Mouse (Mus musculus) embryonic stem cell, embryonic (primary cell): ENCODE results near the gene Siglec1.

Experiments used
- CTCF ChIA-PET, 4 experiments: fragments of 300-600 bp in 2 of 4; fragments of 350-600 bp in 2 of 4; sonication (Branson Sonifier 250); formaldehyde crosslinking; loops; one replicate each; lab custom pipeline; 2022; ENCODE audit warnings: inconsistent platforms in 2 of 4; lab: Charles Lee
- POLR2A ChIA-PET, 4 experiments: fragments of 300-600 bp in 2 of 4; fragments of 350-600 bp in 2 of 4; sonication (Branson Sonifier 250); formaldehyde crosslinking; loops; one replicate each; lab custom pipeline; 2022; ENCODE audit warnings: antibody characterized with exemption in 4 of 4, inconsistent platforms in 1 of 4; lab: Charles Lee

Siglec1 gene

DNA sequence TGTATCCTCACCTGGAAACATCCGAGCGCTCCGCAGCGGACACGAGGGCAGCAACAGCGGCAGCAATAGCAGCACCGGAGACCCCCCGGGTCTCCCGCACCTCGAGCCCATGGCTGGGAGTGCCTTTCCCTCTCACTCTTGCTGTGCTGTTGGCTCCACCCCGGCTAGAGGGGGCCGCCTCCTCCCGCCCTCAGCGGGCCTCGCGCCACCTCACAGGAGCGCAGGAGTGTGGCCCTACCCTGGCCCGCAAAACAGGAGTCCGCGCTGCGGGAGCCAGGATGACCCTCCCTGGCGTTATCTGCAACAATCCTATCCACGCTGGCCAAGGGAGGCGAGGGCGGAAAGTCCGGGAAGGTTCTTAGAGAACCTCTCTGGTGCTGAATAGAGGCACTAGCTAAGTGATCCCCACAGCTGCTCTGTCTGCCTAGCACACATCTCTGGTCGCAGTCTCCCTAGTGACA is 23.1 kb downstream of the Siglec1 start, which contains the start of gene Adam33:
Gene Adam33, minus strand, starts transcription at position 411 of the 461 bp plus-strand sequence.
- CTCF ChIA-PET, result interaction anchor here in 3 of 4 experiments (0.6 to 1.1 kb wide), 4 partner anchors 8 to 284 kb away, joined by 3 to 8 read pairs (median 4); no protein-coding TSS in a partner anchor
- POLR2A ChIA-PET, result interaction anchor here in 1 of 4 experiments (1.1 kb wide), 1 partner anchor 33 kb away, joined by 3 read pairs; no protein-coding TSS in a partner anchor

DNA sequence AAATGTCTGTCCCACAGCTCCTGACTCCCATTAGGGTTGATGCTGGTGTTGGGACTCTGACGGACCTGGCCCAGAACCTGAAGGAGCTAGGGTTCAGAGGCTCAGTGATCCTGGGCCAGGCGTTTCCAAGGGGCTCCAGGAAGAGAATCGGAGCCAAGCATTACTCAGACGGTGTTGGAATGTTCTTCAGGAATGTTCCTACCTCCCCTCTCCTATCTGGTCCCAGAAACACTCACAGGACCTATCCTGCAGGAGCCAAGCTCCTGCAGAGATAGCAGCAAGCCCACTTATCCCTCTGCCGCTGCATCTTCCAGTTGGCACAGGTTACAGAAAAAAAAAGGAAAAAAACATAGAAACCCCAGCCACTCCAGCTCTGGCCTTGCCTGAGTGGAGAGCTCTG is 25.0 kb downstream of the Siglec1 start:
- ChIA-PET POLR2A (interaction anchor here in 2 of 4 experiments (0.7 to 1.0 kb wide), 2 partner anchors 15 to 457 kb away, joined by 3 read pairs; no protein-coding TSS in a partner anchor), CTCF (interaction anchor here in 1 of 4 experiments (0.6 kb wide), 1 partner anchor 356 kb away, joined by 5 read pairs; no protein-coding TSS in a partner anchor)

DNA sequence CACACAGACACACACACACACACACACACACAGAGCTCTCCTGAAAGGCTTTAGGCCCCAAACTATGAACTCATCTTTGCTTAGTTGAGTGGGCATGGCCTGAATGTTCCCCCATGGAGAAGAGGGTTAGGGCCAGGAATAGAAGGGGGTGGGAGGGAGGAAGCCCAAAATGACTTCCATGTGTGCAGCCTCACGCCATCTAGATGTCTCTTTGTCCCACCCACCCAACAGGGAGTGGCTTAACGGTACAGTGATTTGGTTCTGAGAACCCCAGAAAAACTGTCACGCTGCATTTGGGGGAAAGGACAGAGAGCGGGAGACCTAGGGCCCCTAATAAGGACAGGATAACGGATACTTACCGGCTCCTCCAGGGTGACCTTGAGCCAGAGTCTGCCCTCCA is 25.8 kb downstream of the Siglec1 start:
- ChIA-PET POLR2A (interaction anchor here in 2 of 4 experiments (0.5 to 1.0 kb wide), 3 partner anchors 16 to 370 kb away, joined by 3 read pairs; partner anchors contain the start of gene Gfra4 (in 1 of the 2)), CTCF (interaction anchor here in 1 of 4 experiments (0.6 kb wide), 1 partner anchor 9 kb away, joined by 5 read pairs; no protein-coding TSS in a partner anchor)

DNA sequence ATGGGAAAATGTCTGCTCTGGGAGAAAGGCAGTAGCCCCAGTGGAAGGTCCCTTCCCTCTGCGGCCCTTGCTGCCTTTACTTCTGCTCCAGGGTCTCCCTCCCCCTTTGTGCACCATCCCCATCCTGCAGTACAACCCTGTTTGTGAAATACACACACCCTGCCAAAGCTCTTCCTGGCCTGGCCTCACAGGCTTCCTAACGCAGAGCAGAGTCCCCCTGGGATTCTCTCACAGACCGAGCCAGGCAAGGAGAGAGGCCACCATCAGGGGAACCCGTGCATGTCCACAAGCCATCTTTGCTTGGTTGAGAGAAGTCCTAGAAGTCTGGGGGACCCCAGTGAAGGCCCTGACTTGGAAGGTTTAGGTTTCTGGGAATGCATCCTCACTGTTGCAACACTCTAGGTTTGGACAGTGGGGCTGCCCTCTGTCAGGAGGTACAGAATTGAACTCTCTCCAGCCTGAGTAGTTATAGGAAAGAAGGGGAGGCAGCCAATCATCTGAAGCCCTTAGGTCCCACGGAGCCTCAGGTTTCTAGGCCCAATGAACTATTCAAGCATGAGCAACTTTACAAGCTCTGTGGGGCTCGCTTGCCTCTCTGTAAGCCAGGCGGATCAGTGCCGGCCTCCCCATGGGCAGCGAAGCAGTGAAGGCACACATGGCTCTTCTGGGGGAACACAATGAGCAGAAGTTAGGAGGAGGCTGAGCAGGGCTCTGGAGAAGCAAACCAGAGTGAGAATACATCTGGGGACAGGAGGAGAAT is 26.6 kb downstream of the Siglec1 start:
- ChIA-PET POLR2A (interaction anchor here in 2 of 4 experiments (0.5 to 1.1 kb wide), 4 partner anchors 17 to 369 kb away, joined by 3 to 10 read pairs (median 3); partner anchors contain the start of gene Gfra4 (in 1 of the 2)), CTCF (interaction anchor here in 3 of 4 experiments (0.6 to 0.7 kb wide), 3 partner anchors 10 to 1105 kb away, joined by 3 to 5 read pairs (median 3); no protein-coding TSS in a partner anchor)

DNA sequence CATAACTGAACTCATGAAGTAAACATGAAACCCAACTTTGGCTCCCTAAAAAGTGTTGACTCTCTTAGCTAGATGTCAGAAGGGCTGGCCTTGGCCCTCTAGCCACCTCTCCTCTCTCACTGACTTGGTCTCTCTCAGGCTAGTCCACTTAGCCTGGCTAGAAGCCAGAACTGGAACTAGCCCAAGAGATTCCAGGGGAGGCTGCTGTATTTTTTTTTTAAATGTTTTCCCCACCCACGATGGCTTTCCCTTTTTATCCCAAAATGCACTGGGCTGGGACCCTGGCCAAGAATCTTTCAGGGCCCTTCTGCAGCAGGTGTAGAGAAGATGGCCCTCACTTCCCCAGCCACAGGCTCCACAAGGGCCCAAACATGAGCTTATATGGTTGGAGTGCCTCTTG is 27.2 kb downstream of the Siglec1 start:
- CTCF ChIA-PET, result interaction anchor here in 1 of 4 experiments (0.7 kb wide), 1 partner anchor 9 kb away, joined by 3 read pairs; no protein-coding TSS in a partner anchor
- POLR2A ChIA-PET, result interaction anchor here in 3 of 4 experiments (0.6 to 1.1 kb wide), 3 partner anchors 86 to 227 kb away, joined by 3 to 10 read pairs (median 3); no protein-coding TSS in a partner anchor

DNA sequence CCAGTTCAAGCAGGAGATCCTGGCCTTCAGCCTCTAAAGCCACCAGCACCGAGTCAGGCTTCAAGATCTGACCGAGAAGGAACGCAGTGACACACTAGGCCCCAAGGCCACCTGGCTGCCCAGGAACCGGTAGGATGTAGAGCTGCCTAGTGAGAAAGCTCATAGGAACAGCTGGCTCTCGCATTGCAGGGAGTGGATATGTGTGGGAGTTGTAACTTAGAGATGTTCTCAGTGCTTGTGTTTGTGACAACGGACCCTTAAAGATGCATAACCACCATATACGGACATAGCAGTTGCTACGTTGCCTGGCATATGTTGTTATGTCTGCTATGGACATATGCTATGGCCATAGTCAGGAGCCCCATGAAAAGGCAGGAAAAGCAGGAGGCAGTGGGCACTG is 27.9 kb downstream of the Siglec1 start:
- CTCF ChIA-PET, result interaction anchor here in 1 of 4 experiments (0.7 kb wide), 1 partner anchor 768 kb away, joined by 4 read pairs; no protein-coding TSS in a partner anchor
- POLR2A ChIA-PET, result interaction anchor here in 2 of 4 experiments (0.8 to 1.1 kb wide), 2 partner anchors 188 to 227 kb away, joined by 3 read pairs; no protein-coding TSS in a partner anchor

DNA sequence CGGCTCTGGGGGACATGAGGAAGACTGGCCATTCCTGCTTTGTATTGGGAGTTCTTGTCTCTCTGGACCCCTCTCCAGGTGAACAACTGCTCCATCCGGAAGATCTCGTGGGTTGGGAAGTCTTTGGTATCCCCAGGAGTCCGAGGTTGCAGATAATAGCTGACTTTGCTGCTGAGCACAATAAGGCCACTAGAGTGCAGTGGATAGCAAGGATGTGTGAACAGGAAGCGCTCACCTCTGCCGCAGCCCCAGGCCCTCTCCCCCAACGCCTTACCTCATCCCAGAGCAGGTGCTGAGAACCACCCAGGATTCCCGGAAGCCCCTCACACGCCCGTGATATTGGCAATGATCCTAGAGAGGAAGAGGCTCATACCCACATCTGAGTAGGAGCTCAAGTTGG is 30.4 kb downstream of the Siglec1 start:
- ChIA-PET POLR2A (interaction anchor here in 3 of 4 experiments (0.6 to 3.9 kb wide), 7 partner anchors 12 to 297 kb away, joined by 3 to 19 read pairs (median 4); partner anchors contain the start of genes Gfra4 (in 1 of the 3), Gm11037 (in 1 of the 3) and Mavs (in 1 of the 3)), CTCF (interaction anchor here (0.5 to 2.5 kb wide), 53 partner anchors 11 to 748 kb away, joined by 3 to 18 read pairs (median 4); partner anchors contain the start of genes Spef1 (in 2 of the 4), 1700037H04Rik (in 1 of the 4), Cdc25b (in 1 of the 4) and Hspa12b (in 1 of the 4))

DNA sequence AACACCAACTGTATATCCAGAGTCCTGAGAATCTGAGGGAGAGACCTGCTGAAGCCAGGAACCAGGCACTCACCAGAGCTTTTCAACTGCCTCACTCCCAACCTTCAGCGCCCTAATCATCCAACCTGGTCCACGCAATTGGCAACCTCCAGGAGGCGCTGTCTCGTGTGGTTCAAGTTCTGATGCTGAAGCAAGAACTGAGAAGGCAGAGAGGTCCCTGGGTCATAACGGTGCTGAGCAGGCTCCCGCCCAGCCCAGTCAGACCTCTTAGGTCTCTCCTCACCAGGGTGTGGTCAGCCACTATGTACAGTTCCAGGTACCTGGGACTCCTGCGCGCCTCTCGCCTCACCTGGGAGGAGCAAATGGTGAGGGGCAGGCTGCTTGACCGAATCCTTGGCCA is 30.9 kb downstream of the Siglec1 start:
- ChIA-PET CTCF (interaction anchor here (0.5 to 2.5 kb wide), 53 partner anchors 8 to 903 kb away, joined by 3 to 15 read pairs (median 4); partner anchors contain the start of genes Adam33 (in 2 of the 4), 1700037H04Rik (in 1 of the 4), Hspa12b (in 1 of the 4) and Mrps26 (in 1 of the 4)), POLR2A (interaction anchor here in 2 of 4 experiments (1.0 to 3.9 kb wide), 5 partner anchors 11 to 200 kb away, joined by 3 to 19 read pairs (median 4); partner anchors contain the start of genes Gfra4 (in 1 of the 2) and Mavs (in 1 of the 2))

DNA sequence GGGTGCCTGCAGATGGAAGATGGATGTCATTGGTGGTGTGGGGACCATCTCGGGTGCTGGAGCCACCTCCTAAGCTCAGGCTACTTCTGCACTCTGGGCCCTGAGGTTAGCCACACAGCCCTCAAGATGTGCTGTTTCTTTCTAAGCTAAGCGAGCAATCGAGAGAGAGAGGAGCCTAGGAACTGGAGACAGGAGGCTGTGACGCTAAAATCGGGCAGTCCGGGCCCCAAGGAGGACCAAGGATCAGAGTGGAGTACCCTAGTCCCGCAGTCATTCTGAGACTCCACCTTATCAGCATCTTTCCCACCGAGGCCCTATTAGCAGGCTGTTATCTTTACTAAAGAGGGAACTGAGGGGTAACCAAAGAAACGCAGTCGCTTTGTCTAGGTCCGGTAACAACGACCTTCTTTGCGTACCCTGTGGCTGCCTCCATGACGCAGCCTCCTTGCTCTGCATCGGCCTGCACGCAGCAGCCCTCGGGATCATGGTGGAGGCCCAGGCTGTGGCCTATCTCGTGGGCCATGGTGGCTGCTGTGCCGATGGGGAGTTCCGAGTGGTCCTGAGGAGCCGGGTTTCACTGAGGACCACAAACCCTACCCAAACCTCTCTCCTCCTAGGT is 31.8 kb downstream of the Siglec1 start:
- ChIA-PET CTCF (interaction anchor here (0.6 to 2.4 kb wide), 38 partner anchors 9 to 938 kb away, joined by 3 to 15 read pairs (median 4); partner anchors contain the start of genes Adam33 (in 2 of the 4), 1700037H04Rik (in 1 of the 4), Mrps26 (in 1 of the 4) and Siglec1 (in 1 of the 4)), POLR2A (interaction anchor here in 2 of 4 experiments (1.0 to 3.9 kb wide), 7 partner anchors 10 to 207 kb away, joined by 3 to 19 read pairs (median 4); partner anchors contain the start of genes Gfra4 (in 1 of the 2), Mavs (in 1 of the 2) and Pank2 (in 1 of the 2))

DNA sequence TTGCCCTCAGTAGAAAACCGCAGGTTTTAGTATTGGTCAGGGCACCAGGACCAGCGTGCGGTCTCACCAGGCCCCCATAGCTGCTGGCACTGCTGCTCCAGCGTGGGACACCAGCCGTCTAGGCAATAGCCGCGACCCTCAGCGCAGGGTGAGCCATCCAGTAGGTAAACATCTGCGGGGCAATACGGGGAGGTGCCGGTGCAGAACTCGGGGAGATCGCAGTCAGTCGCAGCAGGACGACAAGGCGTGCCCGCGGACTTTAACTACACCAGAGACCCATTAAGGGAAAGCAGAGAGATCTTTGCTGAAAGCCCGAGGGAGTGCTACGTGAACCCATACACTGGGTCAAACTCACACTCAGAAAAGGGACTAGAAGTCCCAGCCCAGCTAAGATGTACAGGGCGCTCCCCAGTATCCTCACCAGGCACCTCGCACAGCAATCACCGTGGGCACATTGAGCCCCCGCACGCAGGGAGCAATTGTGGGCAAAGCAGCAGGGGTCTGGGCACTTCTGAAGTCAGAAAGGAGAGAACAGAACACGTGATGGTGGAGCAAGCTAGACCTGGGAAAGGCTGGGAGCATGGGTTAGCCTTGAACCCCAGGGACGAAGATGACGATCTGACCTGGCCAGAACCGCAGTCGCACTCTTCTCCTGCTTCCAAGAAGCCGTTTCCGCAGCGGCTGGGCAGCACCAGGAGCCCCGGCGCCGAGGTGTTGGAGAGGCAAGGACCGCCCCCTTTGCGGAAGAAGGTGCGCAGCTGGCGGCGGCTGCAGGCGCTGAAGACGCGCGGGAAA is 32.5 kb downstream of the Siglec1 start:
- ChIA-PET CTCF (interaction anchor here in 3 of 4 experiments (0.6 to 1.5 kb wide), 8 partner anchors 9 to 477 kb away, joined by 3 to 12 read pairs (median 5); no protein-coding TSS in a partner anchor), POLR2A (interaction anchor here in 1 of 4 experiments (1.0 to 3.9 kb wide), 5 partner anchors 10 to 208 kb away, joined by 3 to 19 read pairs (median 4); partner anchors contain the start of genes Gfra4 and Pank2)

DNA sequence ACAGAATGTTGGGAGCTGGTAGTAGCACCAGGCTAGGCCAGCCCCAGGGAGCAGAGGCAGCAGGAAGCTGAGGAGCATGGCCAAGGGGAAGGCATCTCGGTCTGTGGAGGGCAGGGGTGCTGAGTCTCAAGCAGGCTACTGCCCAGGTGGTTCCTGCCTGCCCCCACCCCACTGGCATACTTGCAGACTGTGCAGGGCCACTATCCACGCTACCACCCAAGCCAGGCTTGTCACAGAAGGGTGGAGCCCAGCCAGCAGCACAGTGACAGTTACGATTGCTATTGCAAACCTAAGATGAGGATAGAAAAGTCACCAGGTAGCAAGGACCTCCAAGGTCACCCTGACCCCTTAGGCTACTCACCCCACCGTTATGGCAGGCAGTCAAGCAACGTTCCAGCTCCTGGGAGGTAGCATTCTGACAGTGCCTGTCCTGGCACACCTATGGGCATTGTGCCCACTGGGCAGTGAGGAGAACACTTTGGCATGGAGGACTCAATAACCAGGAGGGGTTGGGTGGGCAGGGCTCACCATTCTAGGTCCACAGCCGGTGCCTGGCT is 33.6 kb downstream of the Siglec1 start:
- POLR2A ChIA-PET, result interaction anchor here in 1 of 4 experiments (0.7 to 3.9 kb wide), 2 partner anchors 9 to 325 kb away, joined by 3 to 19 read pairs; partner anchors contain the start of gene Gfra4
- CTCF ChIA-PET, result no interaction called here

DNA sequence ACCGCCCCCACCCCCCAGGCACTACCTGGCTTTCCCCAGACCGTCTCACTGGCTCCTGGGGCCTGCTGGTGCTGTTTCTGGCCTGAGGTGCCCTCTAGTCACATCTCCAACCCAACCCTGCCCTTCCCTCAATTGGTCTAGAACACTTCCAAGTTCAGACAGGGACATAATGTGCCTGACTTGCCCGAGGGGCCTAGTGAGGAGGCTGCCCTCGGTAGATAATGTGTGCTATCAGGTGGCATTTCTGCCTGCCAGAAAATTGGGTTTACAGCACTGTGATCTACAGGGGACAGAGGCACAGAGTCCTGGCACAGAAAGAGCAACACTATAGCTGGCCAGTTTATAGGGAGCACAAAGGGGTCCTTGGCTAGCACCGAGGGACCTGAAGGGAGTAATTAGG is 34.5 kb downstream of the Siglec1 start:
- ChIA-PET CTCF (no interaction called here), POLR2A (interaction anchor here in 1 of 4 experiments (3.9 kb wide), 1 partner anchor 8 kb away, joined by 19 read pairs; the partner anchor contains the start of gene Gfra4)

DNA sequence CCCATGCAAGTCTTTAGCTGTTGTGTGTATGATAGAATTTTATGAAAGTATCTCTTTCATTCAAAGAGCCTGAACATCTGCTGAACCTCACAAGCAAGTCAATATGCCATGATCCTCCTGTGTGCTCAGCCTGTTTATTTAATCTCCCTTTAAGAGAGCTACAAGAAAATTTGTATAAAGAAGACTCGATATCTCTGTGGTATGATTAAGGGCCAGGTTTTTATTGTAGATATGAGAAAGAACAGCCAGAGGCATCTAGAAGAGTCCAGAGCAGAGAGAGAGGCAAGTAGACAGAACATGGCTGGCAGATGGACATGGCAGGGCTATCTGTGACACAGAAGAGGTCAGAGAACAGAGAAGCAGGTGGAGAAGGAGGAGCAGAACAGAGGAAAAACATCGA is 40.5 kb downstream of the Siglec1 start:
- POLR2A ChIA-PET, result interaction anchor here in 1 of 4 experiments (1.0 to 3.9 kb wide), 4 partner anchors 8 to 382 kb away, joined by 3 to 19 read pairs (median 3); no protein-coding TSS in a partner anchor

DNA sequence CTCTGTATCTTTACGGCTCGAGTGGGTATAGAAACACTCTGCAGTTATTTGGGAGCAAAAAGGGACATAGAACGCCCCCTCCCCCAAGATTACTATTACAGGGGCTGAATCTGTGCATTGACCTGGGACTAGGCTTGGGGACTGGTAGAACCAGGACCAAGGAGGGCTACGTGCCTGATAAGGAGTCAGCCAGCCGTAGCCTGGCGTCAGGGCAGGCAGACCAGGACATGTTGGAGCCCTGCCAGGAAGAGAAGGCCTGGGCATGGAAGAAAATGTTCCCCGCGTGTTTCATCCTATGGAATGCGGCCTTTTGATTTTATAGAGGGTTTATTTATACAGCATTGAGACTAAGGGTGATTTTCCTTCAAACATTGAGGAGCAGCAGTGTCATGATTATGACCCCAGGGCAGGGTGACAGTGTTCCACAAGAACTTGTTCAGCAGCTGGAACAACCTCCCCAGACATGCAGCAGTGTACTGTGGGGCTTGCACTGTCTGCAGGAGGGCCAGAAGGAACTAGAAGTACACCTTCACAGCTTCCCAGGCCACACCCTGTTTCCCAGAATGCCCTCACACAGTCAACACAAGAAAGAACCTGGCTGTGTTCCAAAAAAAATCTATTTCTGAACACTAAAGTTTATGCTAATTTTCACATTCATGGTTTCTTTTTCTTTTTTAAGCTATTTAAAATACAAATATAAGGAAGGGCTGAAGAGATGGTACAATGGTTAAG is 41.4 kb downstream of the Siglec1 start:
- POLR2A ChIA-PET, result interaction anchor here in 2 of 4 experiments (0.8 to 3.9 kb wide), 6 partner anchors 9 to 381 kb away, joined by 3 to 19 read pairs (median 3); no protein-coding TSS in a partner anchor
- CTCF ChIA-PET, result interaction anchor here (0.7 to 1.6 kb wide), 11 partner anchors 9 to 165 kb away, joined by 3 to 6 read pairs (median 3); no protein-coding TSS in a partner anchor

More for the DNA sequence above, 40.5 kb downstream of the Siglec1 start:
- CTCF ChIA-PET, result interaction anchor here in 1 of 4 experiments (1.4 kb wide), 1 partner anchor 10 kb away, joined by 3 read pairs; no protein-coding TSS in a partner anchor
